Mouse (Mus musculus) hindbrain, embryonic 11.5 days (tissue): ENCODE data around the gene 1110051M20Rik. TPM values are rescaled to one million over a fixed set of nuclear protein-coding genes. Genes with fewer than 3 reads are reported as not detected.

Source experiments
- ATAC-seq: fragments of 200-750 bp; cut with Nextera tagmentation; 2 replicates; pipeline ENCODE4 v1.8.0; 2017; ENCODE audit warnings: mild to moderate bottlenecking, moderate TSS enrichment, moderate library complexity; ENCODE audit not compliant: low FRiP score
- DNase-seq: peaks from one replicate; pipeline ENCODE4 v3.0.0-alpha.2; 2015; ENCODE audit warnings: low spot score
- H3K27ac ChIP-seq: fragments of 300-500 bp; sonication (generic); 2 replicates; pipeline ENCODE4 v1.5.1; 2014; ENCODE audit warnings: mild to moderate bottlenecking, low read depth, low read length
- H3K27me3 ChIP-seq: fragments of 300-500 bp; sonication (generic); 2 replicates; pipeline ENCODE4 v1.6.1; 2014; ENCODE audit warnings: mild to moderate bottlenecking, low read length, moderate library complexity, mixed read lengths; ENCODE audit not compliant: control insufficient read depth, insufficient read depth
- H3K36me3 ChIP-seq: fragments of 300-500 bp; sonication (generic); 2 replicates; pipeline ENCODE4 v1.6.1; 2014; ENCODE audit warnings: mild to moderate bottlenecking, low read length, moderate library complexity, mixed read lengths; ENCODE audit not compliant: control insufficient read depth, insufficient read depth
- H3K4me1 ChIP-seq: fragments of 300-500 bp; sonication (generic); replicated peaks from 2 replicates; pipeline ENCODE4 v1.6.1; 2014; ENCODE audit warnings: low read length, mixed read lengths; ENCODE audit not compliant: control insufficient read depth, insufficient read depth
- H3K4me2 ChIP-seq: fragments of 300-500 bp; sonication (generic); replicated peaks from 2 replicates; pipeline ENCODE4 v1.6.1; 2014; ENCODE audit warnings: mild to moderate bottlenecking, low read depth, low read length
- H3K4me3 ChIP-seq: fragments of 300-500 bp; sonication (generic); 2 replicates; pipeline ENCODE4 v1.5.1; 2014; ENCODE audit warnings: low read depth, low read length
- H3K9ac ChIP-seq: fragments of 300-500 bp; sonication (generic); 2 replicates; pipeline ENCODE4 v1.6.1; 2014; ENCODE audit warnings: low read depth, low read length
- H3K9me3 ChIP-seq: fragments of 300-500 bp; sonication (generic); 2 replicates; pipeline ENCODE4 v1.6.1; 2016; ENCODE audit warnings: low read length; ENCODE audit not compliant: control insufficient read depth
- WGBS: fragments of 180-500 bp; shearing (Covaris S2); extraction: QIAGEN DNeasy Blood & Tissue Kit; methylation state at CpG from one replicate; pipeline ENCODE4 v1.1.7; 2014; 5-methylcytosine and 5-hydroxymethylcytosine counted together
- polyA plus RNA-seq: library from polyadenylated mRNA; unstranded; fragments of >200 nt; fragmentation: Nextera tagmentation; extraction: Ambion mirVana; gene quantifications from 2 replicates; pipeline ENCODE4 v1.2.1, GENCODE M21; 2014

Gene 1110051M20Rik
- polyA plus RNA-seq, 1 experiment from 2014 or later = 102 TPM

GRCm38 (mm10) chr2:91268042-91268441, 176.5 kb downstream of the 1110051M20Rik start:
- H3K9me3 ChIP-seq = no peaks in the 10 kb centered on the region
- H3K4me2 ChIP-seq = no peak overlapping the region
- H3K4me1 ChIP-seq = no peaks in the 10 kb centered on the region; the same call in none of the 2 replicates
- H3K27ac ChIP-seq = no peak overlapping the region
- H3K36me3 ChIP-seq = peaks cover 9% of the 10 kb centered on the region; the same call in 1 of the 2 replicates
- H3K27me3 ChIP-seq = no peaks in the 10 kb centered on the region
- no peak overlapping the region for H3K9ac ChIP-seq
- WGBS = 95% methylated on average over 3 of the region's 3 CpGs
- no peak overlapping the region for H3K4me3 ChIP-seq
- ATAC-seq = no peak
- DNase-seq = no peak

- no peaks in the 10 kb centered on the region for H3K27me3 ChIP-seq
Measured at GRCm38 (mm10) chr2:91264711-91265681, 179.5 kb downstream of the 1110051M20Rik start, which contains the start of gene Arfgap2. Gene Arfgap2, plus strand, starts transcription at chr2:91264974.

GRCm38 (mm10) chr2:91263692-91264660, 180.5 kb downstream of the 1110051M20Rik start:
- no peak for DNase-seq
- Histone ChIP-seq H3K27me3 (no peaks in the 10 kb centered on the region), H3K9me3 (no peaks in the 10 kb centered on the region), H3K4me2 (peak overlapping the region; percentile 65), H3K4me3 (no peak overlapping the region; the same call in 1 of the 2 replicates), H3K27ac (peak overlapping the region; percentile 49), H3K4me1 (no peaks in the 10 kb centered on the region; the same call in none of the 2 replicates), H3K36me3 (0 out of 2 replicates have a peak, but pooled peaks cover 3% of the 10 kb centered on the region), H3K9ac (peak overlapping the region; percentile 56)
- peak; percentile 1 for ATAC-seq
- WGBS = 89% methylated on average over 17 of the region's 17 CpGs

More at GRCm38 (mm10) chr2:91264711-91265681, 179.5 kb downstream of the 1110051M20Rik start, which contains the start of gene Arfgap2:
- Histone ChIP-seq H3K9ac (peak within 1 kb of the TSS; percentile 92), H3K4me2 (peak within 1 kb of the TSS; percentile 80), H3K27ac (peak within 1 kb of the TSS; percentile 87), H3K4me1 (no peaks in the 10 kb centered on the region; the same call in none of the 2 replicates), H3K9me3 (no peaks in the 10 kb centered on the region), H3K4me3 (peak within 1 kb of the TSS; percentile 86), H3K36me3 (0 out of 2 replicates have a peak, but pooled peaks cover 6% of the 10 kb centered on the region)
- peak; percentile 95 for DNase-seq
- 2% methylated on average over 72 of the region's 72 CpGs for WGBS
- ATAC-seq = peak; percentile 99

- Histone ChIP-seq H3K36me3 (0 out of 2 replicates have a peak, but pooled peaks cover 3% of the 10 kb centered on the region), H3K4me3 (no peak overlapping the region), H3K4me1 (peaks cover 16% of the 10 kb centered on the region), H3K9ac (no peak overlapping the region), H3K9me3 (no peaks in the 10 kb centered on the region), H3K27ac (no peak overlapping the region), H3K27me3 (peaks cover 12% of the 10 kb centered on the region), H3K4me2 (no peak overlapping the region)
- 90% methylated on average over 1 of the region's 1 CpGs for WGBS
- DNase-seq (no peak), ATAC-seq (no peak)
Measured at GRCm38 (mm10) chr2:91259493-91259892, 185.0 kb downstream of the 1110051M20Rik start.

GRCm38 (mm10) chr2:91258830-91259229, 185.7 kb downstream of the 1110051M20Rik start:
- Histone ChIP-seq H3K9me3 (no peaks in the 10 kb centered on the region), H3K27me3 (peaks cover 13% of the 10 kb centered on the region), H3K4me2 (no peak overlapping the region), H3K36me3 (0 out of 2 replicates have a peak, but pooled peaks cover 3% of the 10 kb centered on the region), H3K27ac (no peak overlapping the region), H3K4me3 (no peak overlapping the region), H3K4me1 (peaks cover 16% of the 10 kb centered on the region), H3K9ac (no peak overlapping the region)
- ATAC-seq (no peak), DNase-seq (no peak)
- 62% methylated on average over 1 of the region's 1 CpGs for WGBS

GRCm38 (mm10) chr2:91258054-91258453, 186.4 kb downstream of the 1110051M20Rik start:
- peaks cover 16% of the 10 kb centered on the region for H3K4me1 ChIP-seq
- no peak overlapping the region for H3K27ac ChIP-seq
- H3K27me3 ChIP-seq = peaks cover 13% of the 10 kb centered on the region
- no peak for ATAC-seq
- H3K9ac ChIP-seq = no peak overlapping the region
- 78% methylated on average over 5 of the region's 5 CpGs for WGBS
- H3K4me3 ChIP-seq = peak overlapping the region; percentile 53; the same call in 1 of the 2 replicates
- H3K4me2 ChIP-seq = peak overlapping the region; percentile 99
- DNase-seq = no peak
- no peaks in the 10 kb centered on the region for H3K9me3 ChIP-seq
- H3K36me3 ChIP-seq = 0 out of 2 replicates have a peak, but pooled peaks cover 3% of the 10 kb centered on the region

GRCm38 (mm10) chr2:91257126-91257980, 187.2 kb downstream of the 1110051M20Rik start:
- under 1% methylated on average over 22 of the region's 22 CpGs for WGBS
- 0 out of 2 replicates have a peak, but pooled peaks cover 3% of the 10 kb centered on the region for H3K36me3 ChIP-seq
- DNase-seq (no peak), ATAC-seq (peak; percentile 75)
- H3K9me3 ChIP-seq = no peaks in the 10 kb centered on the region
- H3K4me1 ChIP-seq = peaks cover 16% of the 10 kb centered on the region
- peak overlapping the region; percentile 59 for H3K9ac ChIP-seq
- H3K4me3 ChIP-seq = peak overlapping the region; percentile 53
- H3K27ac ChIP-seq = no peak overlapping the region; the same call in 1 of the 2 replicates
- peak overlapping the region; percentile 99 for H3K4me2 ChIP-seq
- H3K27me3 ChIP-seq = peaks cover 13% of the 10 kb centered on the region
